Mouse (Mus musculus): Measurements from ENCODE around the gene Gm5737. TPM values are rescaled to one million over a fixed set of nuclear protein-coding genes. Genes with fewer than 3 reads are reported as not detected.

Gene Gm5737
- polyA plus RNA-seq, 1 experiment from 2014 or later = not detected

GRCm38 (mm10) chr7:120860799-120861487 lies 48.8 kb downstream of the Gm5737 start:
- Histone ChIP-seq H3K36me3 (ENCODE audit: insufficient read depth, low read length) (peaks cover 12% of the 10 kb centered on the region; the same call in 1 of the 2 replicates), H3K4me1 (ENCODE audit: insufficient read depth, low read length) (peaks cover 51% of the 10 kb centered on the region), H3K4me2 (replicated peaks; ENCODE audit: low read depth, low read length) (no peak overlapping the region), H3K4me3 (ENCODE audit: low read length) (no peak overlapping the region), H3K9ac (replicated peaks; ENCODE audit: low read length) (no peak overlapping the region), H3K9me3 (ENCODE audit: low read length) (no peaks in the 10 kb centered on the region), H3K27ac (ENCODE audit: low read length) (no peak overlapping the region), H3K27me3 (ENCODE audit: insufficient read depth, low read length) (no peaks in the 10 kb centered on the region)
- no peak for ATAC-seq (ENCODE audit: low FRiP score, low TSS enrichment)
- 20% methylated on average over 10 of the region's 10 CpGs for WGBS

GRCm38 (mm10) chr7:120861488-120862047 lies 49.4 kb downstream of the Gm5737 start:
- no peaks in the 10 kb centered on the region for H3K27me3 ChIP-seq (ENCODE audit: insufficient read depth, low read length)
- H3K4me1 ChIP-seq (ENCODE audit: insufficient read depth, low read length) = peaks cover 54% of the 10 kb centered on the region
- no peak overlapping the region for H3K4me3 ChIP-seq (ENCODE audit: low read length)
- H3K4me2 ChIP-seq (replicated peaks; ENCODE audit: low read depth, low read length) = no peak overlapping the region
- no peak for ATAC-seq (ENCODE audit: low FRiP score, low TSS enrichment)
- H3K9me3 ChIP-seq (ENCODE audit: low read length) = no peaks in the 10 kb centered on the region
- H3K9ac ChIP-seq (replicated peaks; ENCODE audit: low read length) = no peak overlapping the region
- H3K27ac ChIP-seq (ENCODE audit: low read length) = no peak overlapping the region
- H3K36me3 ChIP-seq (ENCODE audit: insufficient read depth, low read length) = peaks cover 12% of the 10 kb centered on the region; the same call in 1 of the 2 replicates
- 52% methylated on average over 2 of the region's 2 CpGs for WGBS

GRCm38 (mm10) chr7:120862196-120862595 lies 50.0 kb downstream of the Gm5737 start:
- Histone ChIP-seq H3K36me3 (ENCODE audit: insufficient read depth, low read length) (peaks cover 12% of the 10 kb centered on the region; the same call in 1 of the 2 replicates), H3K4me2 (replicated peaks; ENCODE audit: low read depth, low read length) (no peak overlapping the region), H3K4me3 (ENCODE audit: low read length) (no peak overlapping the region), H3K9me3 (ENCODE audit: low read length) (no peaks in the 10 kb centered on the region), H3K27me3 (ENCODE audit: insufficient read depth, low read length) (no peaks in the 10 kb centered on the region), H3K27ac (ENCODE audit: low read length) (no peak overlapping the region), H3K4me1 (ENCODE audit: insufficient read depth, low read length) (peaks cover 54% of the 10 kb centered on the region), H3K9ac (replicated peaks; ENCODE audit: low read length) (no peak overlapping the region)
- whole genome bisulfite sequencing = 23% methylated on average over 3 of the region's 3 CpGs
- ATAC-seq (ENCODE audit: low FRiP score, low TSS enrichment) = no peak

GRCm38 (mm10) chr7:120862626-120863025 lies 50.5 kb downstream of the Gm5737 start:
- Histone ChIP-seq H3K4me1 (ENCODE audit: insufficient read depth, low read length) (peaks cover 54% of the 10 kb centered on the region), H3K27me3 (ENCODE audit: insufficient read depth, low read length) (no peaks in the 10 kb centered on the region), H3K36me3 (ENCODE audit: insufficient read depth, low read length) (peaks cover 12% of the 10 kb centered on the region; the same call in 1 of the 2 replicates), H3K9ac (replicated peaks; ENCODE audit: low read length) (0 out of 2 replicates have a peak overlapping the region, but pooled peaks have one; percentile 45), H3K9me3 (ENCODE audit: low read length) (no peaks in the 10 kb centered on the region), H3K27ac (ENCODE audit: low read length) (0 out of 2 replicates have a peak overlapping the region, but pooled peaks have one; percentile 39), H3K4me3 (ENCODE audit: low read length) (no peak overlapping the region), H3K4me2 (replicated peaks; ENCODE audit: low read depth, low read length) (no peak overlapping the region)
- no peak for ATAC-seq (ENCODE audit: low FRiP score, low TSS enrichment)
- WGBS = 35% methylated on average over 7 of the region's 7 CpGs

- H3K9me3 ChIP-seq (ENCODE audit: low read length) = no peaks in the 10 kb centered on the region
- H3K9ac ChIP-seq (replicated peaks; ENCODE audit: low read length) = peak overlapping the region; percentile 45
- no peak for ATAC-seq (ENCODE audit: low FRiP score, low TSS enrichment)
- no peak overlapping the region for H3K4me2 ChIP-seq (replicated peaks; ENCODE audit: low read depth, low read length)
- 0 out of 2 replicates have a peak overlapping the region, but pooled peaks have one; percentile 39 for H3K27ac ChIP-seq (ENCODE audit: low read length)
- peaks cover 9% of the 10 kb centered on the region; the same call in 1 of the 2 replicates for H3K36me3 ChIP-seq (ENCODE audit: insufficient read depth, low read length)
- H3K27me3 ChIP-seq (ENCODE audit: insufficient read depth, low read length) = no peaks in the 10 kb centered on the region
- H3K4me1 ChIP-seq (ENCODE audit: insufficient read depth, low read length) = peaks cover 54% of the 10 kb centered on the region
- no peak overlapping the region for H3K4me3 ChIP-seq (ENCODE audit: low read length)
- WGBS = 47% methylated on average over 5 of the region's 5 CpGs
Observed at GRCm38 (mm10) chr7:120863476-120863875, 51.3 kb downstream of the Gm5737 start.

GRCm38 (mm10) chr7:120865100-120865499 lies 52.9 kb downstream of the Gm5737 start:
- Histone ChIP-seq H3K4me2 (replicated peaks; ENCODE audit: low read depth, low read length) (peak overlapping the region; percentile 15), H3K27me3 (ENCODE audit: insufficient read depth, low read length) (no peaks in the 10 kb centered on the region), H3K4me1 (ENCODE audit: insufficient read depth, low read length) (peaks cover 60% of the 10 kb centered on the region), H3K36me3 (ENCODE audit: insufficient read depth, low read length) (0 out of 2 replicates have a peak, but pooled peaks cover under 1% of the 10 kb centered on the region), H3K4me3 (ENCODE audit: low read length) (no peak overlapping the region), H3K27ac (ENCODE audit: low read length) (peak overlapping the region; percentile 75; the same call in 1 of the 2 replicates), H3K9me3 (ENCODE audit: low read length) (no peaks in the 10 kb centered on the region), H3K9ac (replicated peaks; ENCODE audit: low read length) (0 out of 2 replicates have a peak overlapping the region, but pooled peaks have one; percentile 15)
- 13% methylated on average over 7 of the region's 7 CpGs for WGBS
- peak; percentile 93 for ATAC-seq (ENCODE audit: low FRiP score, low TSS enrichment)

- ATAC-seq (ENCODE audit: low FRiP score, low TSS enrichment) = peak; percentile 36; the same call in 1 of the 2 replicates
- 65% methylated on average over 4 of the region's 4 CpGs for WGBS
- no peak overlapping the region for H3K4me3 ChIP-seq (ENCODE audit: low read length)
- peak overlapping the region; percentile 75 for H3K27ac ChIP-seq (ENCODE audit: low read length)
- no peaks in the 10 kb centered on the region for H3K9me3 ChIP-seq (ENCODE audit: low read length)
- no peak overlapping the region; the same call in 1 of the 2 replicates for H3K9ac ChIP-seq (replicated peaks; ENCODE audit: low read length)
- no peak overlapping the region for H3K4me2 ChIP-seq (replicated peaks; ENCODE audit: low read depth, low read length)
- H3K36me3 ChIP-seq (ENCODE audit: insufficient read depth, low read length) = no peaks in the 10 kb centered on the region
- H3K4me1 ChIP-seq (ENCODE audit: insufficient read depth, low read length) = peaks cover 56% of the 10 kb centered on the region
- no peaks in the 10 kb centered on the region for H3K27me3 ChIP-seq (ENCODE audit: insufficient read depth, low read length)
Observed at GRCm38 (mm10) chr7:120865832-120866231, 53.7 kb downstream of the Gm5737 start.

- Histone ChIP-seq H3K4me1 (ENCODE audit: insufficient read depth, low read length) (peaks cover 48% of the 10 kb centered on the region), H3K4me2 (replicated peaks; ENCODE audit: low read depth, low read length) (no peak overlapping the region), H3K4me3 (ENCODE audit: low read length) (no peak overlapping the region), H3K9me3 (ENCODE audit: low read length) (no peaks in the 10 kb centered on the region), H3K27me3 (ENCODE audit: insufficient read depth, low read length) (no peaks in the 10 kb centered on the region), H3K9ac (replicated peaks; ENCODE audit: low read length) (no peak overlapping the region), H3K36me3 (ENCODE audit: insufficient read depth, low read length) (no peaks in the 10 kb centered on the region), H3K27ac (ENCODE audit: low read length) (no peak overlapping the region)
- ATAC-seq (ENCODE audit: low FRiP score, low TSS enrichment) = no peak
- 86% methylated on average over 2 of the region's 2 CpGs for WGBS
Observed at GRCm38 (mm10) chr7:120866684-120867083, 54.5 kb downstream of the Gm5737 start.

GRCm38 (mm10) chr7:120867720-120868119 lies 55.6 kb downstream of the Gm5737 start:
- 64% methylated on average over 1 of the region's 1 CpGs for WGBS
- peaks cover 38% of the 10 kb centered on the region for H3K4me1 ChIP-seq (ENCODE audit: insufficient read depth, low read length)
- H3K27me3 ChIP-seq (ENCODE audit: insufficient read depth, low read length) = no peaks in the 10 kb centered on the region
- H3K9ac ChIP-seq (replicated peaks; ENCODE audit: low read length) = no peak overlapping the region
- no peaks in the 10 kb centered on the region for H3K36me3 ChIP-seq (ENCODE audit: insufficient read depth, low read length)
- no peak overlapping the region for H3K4me2 ChIP-seq (replicated peaks; ENCODE audit: low read depth, low read length)
- H3K9me3 ChIP-seq (ENCODE audit: low read length) = no peaks in the 10 kb centered on the region
- no peak overlapping the region for H3K27ac ChIP-seq (ENCODE audit: low read length)
- no peak overlapping the region for H3K4me3 ChIP-seq (ENCODE audit: low read length)
- ATAC-seq (ENCODE audit: low FRiP score, low TSS enrichment) = no peak

- WGBS = 36% methylated on average over 5 of the region's 5 CpGs
- Histone ChIP-seq H3K4me3 (ENCODE audit: low read length) (no peak overlapping the region), H3K4me1 (ENCODE audit: insufficient read depth, low read length) (peaks cover 19% of the 10 kb centered on the region), H3K9ac (replicated peaks; ENCODE audit: low read length) (no peak overlapping the region), H3K36me3 (ENCODE audit: insufficient read depth, low read length) (no peaks in the 10 kb centered on the region), H3K27me3 (ENCODE audit: insufficient read depth, low read length) (no peaks in the 10 kb centered on the region), H3K9me3 (ENCODE audit: low read length) (no peaks in the 10 kb centered on the region), H3K4me2 (replicated peaks; ENCODE audit: low read depth, low read length) (no peak overlapping the region), H3K27ac (ENCODE audit: low read length) (peak overlapping the region; percentile 29)
- peak; percentile 46; the same call in 1 of the 2 replicates for ATAC-seq (ENCODE audit: low FRiP score, low TSS enrichment)
Observed at GRCm38 (mm10) chr7:120869883-120870282, 57.7 kb downstream of the Gm5737 start.
